Mouse (Mus musculus): ENCODE measurements around the gene Ddias. TPM values are rescaled to one million over a fixed set of nuclear protein-coding genes. Genes with fewer than 3 reads are reported as not detected.
A peak's percentile ranks its signal among the peaks of the same experiment; 100 is the strongest.

Gene Ddias
- polyA plus RNA-seq, 1 experiment from 2014 or later: 2.8 TPM

GRCm38 (mm10) chr7:92837907-92838306 lies 36.1 kb downstream of the Ddias start:
- peaks cover 4% of the 10 kb centered on the region; the same call in 1 of the 2 replicates for H3K36me3 ChIP-seq (ENCODE audit: control insufficient read depth, insufficient read depth)
- WGBS: 57% methylated on average over 3 of the region's 3 CpGs
- H3K9me3 ChIP-seq (ENCODE audit: control insufficient read depth): no peaks in the 10 kb centered on the region
- TF ChIP-seq CTCF (IDR thresholded peaks at IDR 0.05; ENCODE audit: low read depth): peak; percentile 21; the same call in 1 of the 2 replicates
- no peak overlapping the region for H3K9ac ChIP-seq (ENCODE audit: low read depth, low read length)
- no peak for ATAC-seq
- no peak overlapping the region for H3K27ac ChIP-seq (ENCODE audit: low read depth, low read length)
- no peaks in the 10 kb centered on the region for H3K27me3 ChIP-seq (replicated peaks; ENCODE audit: control insufficient read depth, insufficient read depth, low read length)
- no peak overlapping the region for H3K4me2 ChIP-seq (replicated peaks; ENCODE audit: low read depth)
- no peaks in the 10 kb centered on the region for H3K4me1 ChIP-seq (replicated peaks; ENCODE audit: control insufficient read depth, insufficient read depth, low read length)
- no peak overlapping the region for H3K4me3 ChIP-seq (ENCODE audit: low read depth, low read length)

- no peak overlapping the region for H3K4me2 ChIP-seq (replicated peaks; ENCODE audit: low read depth)
- H3K27me3 ChIP-seq (replicated peaks; ENCODE audit: control insufficient read depth, insufficient read depth, low read length): no peaks in the 10 kb centered on the region
- ATAC-seq: peak; percentile 29
- H3K9me3 ChIP-seq (ENCODE audit: control insufficient read depth): no peaks in the 10 kb centered on the region
- no peak overlapping the region for H3K27ac ChIP-seq (ENCODE audit: low read depth, low read length)
- WGBS: 77% methylated on average over 11 of the region's 11 CpGs
- no peaks in the 10 kb centered on the region for H3K4me1 ChIP-seq (replicated peaks; ENCODE audit: control insufficient read depth, insufficient read depth, low read length)
- no peak overlapping the region for H3K9ac ChIP-seq (ENCODE audit: low read depth, low read length)
- TF ChIP-seq CTCF (IDR thresholded peaks at IDR 0.05; ENCODE audit: low read depth): no peak
- no peak overlapping the region for H3K4me3 ChIP-seq (ENCODE audit: low read depth, low read length)
- H3K36me3 ChIP-seq (ENCODE audit: control insufficient read depth, insufficient read depth): peaks cover 10% of the 10 kb centered on the region; the same call in 1 of the 2 replicates
Measured at GRCm38 (mm10) chr7:92837226-92837625, 36.8 kb downstream of the Ddias start.

GRCm38 (mm10) chr7:92836447-92836846 lies 37.6 kb downstream of the Ddias start:
- TF ChIP-seq CTCF (IDR thresholded peaks at IDR 0.05; ENCODE audit: low read depth): no peak

GRCm38 (mm10) chr7:92834391-92834790 lies 39.7 kb downstream of the Ddias start:
- no peak overlapping the region for H3K4me3 ChIP-seq (ENCODE audit: low read depth, low read length)
- H3K9ac ChIP-seq (ENCODE audit: low read depth, low read length): no peak overlapping the region
- peaks cover 14% of the 10 kb centered on the region; the same call in 1 of the 2 replicates for H3K36me3 ChIP-seq (ENCODE audit: control insufficient read depth, insufficient read depth)
- no peak overlapping the region for H3K27ac ChIP-seq (ENCODE audit: low read depth, low read length)
- no peak for ATAC-seq
- no peak for TF ChIP-seq CTCF (IDR thresholded peaks at IDR 0.05; ENCODE audit: low read depth)
- H3K27me3 ChIP-seq (replicated peaks; ENCODE audit: control insufficient read depth, insufficient read depth, low read length): no peaks in the 10 kb centered on the region
- H3K9me3 ChIP-seq (ENCODE audit: control insufficient read depth): no peaks in the 10 kb centered on the region
- no peaks in the 10 kb centered on the region for H3K4me1 ChIP-seq (replicated peaks; ENCODE audit: control insufficient read depth, insufficient read depth, low read length)
- 73% methylated on average over 2 of the region's 2 CpGs for WGBS
- no peak overlapping the region for H3K4me2 ChIP-seq (replicated peaks; ENCODE audit: low read depth)

More at GRCm38 (mm10) chr7:92836447-92836846, 37.6 kb downstream of the Ddias start:
- Histone ChIP-seq H3K4me1 (replicated peaks; ENCODE audit: control insufficient read depth, insufficient read depth, low read length) (no peaks in the 10 kb centered on the region), H3K4me3 (ENCODE audit: low read depth, low read length) (no peak overlapping the region), H3K9me3 (ENCODE audit: control insufficient read depth) (no peaks in the 10 kb centered on the region), H3K4me2 (replicated peaks; ENCODE audit: low read depth) (no peak overlapping the region), H3K27me3 (replicated peaks; ENCODE audit: control insufficient read depth, insufficient read depth, low read length) (no peaks in the 10 kb centered on the region), H3K27ac (ENCODE audit: low read depth, low read length) (no peak overlapping the region), H3K9ac (ENCODE audit: low read depth, low read length) (no peak overlapping the region), H3K36me3 (ENCODE audit: control insufficient read depth, insufficient read depth) (peaks cover 10% of the 10 kb centered on the region; the same call in 1 of the 2 replicates)
- ATAC-seq: no peak
- 85% methylated on average over 3 of the region's 3 CpGs for WGBS

GRCm38 (mm10) chr7:92832395-92832794 lies 41.7 kb downstream of the Ddias start:
- Histone ChIP-seq H3K27ac (ENCODE audit: low read depth, low read length) (no peak overlapping the region), H3K4me1 (replicated peaks; ENCODE audit: control insufficient read depth, insufficient read depth, low read length) (no peaks in the 10 kb centered on the region), H3K9me3 (ENCODE audit: control insufficient read depth) (no peaks in the 10 kb centered on the region), H3K4me3 (ENCODE audit: low read depth, low read length) (no peak overlapping the region), H3K9ac (ENCODE audit: low read depth, low read length) (no peak overlapping the region), H3K36me3 (ENCODE audit: control insufficient read depth, insufficient read depth) (peaks cover 14% of the 10 kb centered on the region; the same call in 1 of the 2 replicates), H3K4me2 (replicated peaks; ENCODE audit: low read depth) (no peak overlapping the region), H3K27me3 (replicated peaks; ENCODE audit: control insufficient read depth, insufficient read depth, low read length) (no peaks in the 10 kb centered on the region)
- no peak for TF ChIP-seq CTCF (IDR thresholded peaks at IDR 0.05; ENCODE audit: low read depth)
- 89% methylated on average over 6 of the region's 6 CpGs for WGBS
- ATAC-seq: no peak

GRCm38 (mm10) chr7:92827981-92828380 lies 46.1 kb downstream of the Ddias start:
- no peaks in the 10 kb centered on the region for H3K27me3 ChIP-seq (replicated peaks; ENCODE audit: control insufficient read depth, insufficient read depth, low read length)
- H3K4me1 ChIP-seq (replicated peaks; ENCODE audit: control insufficient read depth, insufficient read depth, low read length): no peaks in the 10 kb centered on the region
- H3K4me3 ChIP-seq (ENCODE audit: low read depth, low read length): no peak overlapping the region
- TF ChIP-seq CTCF (IDR thresholded peaks at IDR 0.05; ENCODE audit: low read depth): peak; percentile 64
- no peak overlapping the region for H3K4me2 ChIP-seq (replicated peaks; ENCODE audit: low read depth)
- ATAC-seq: no peak
- no peak overlapping the region for H3K9ac ChIP-seq (ENCODE audit: low read depth, low read length)
- no peaks in the 10 kb centered on the region for H3K9me3 ChIP-seq (ENCODE audit: control insufficient read depth)
- H3K27ac ChIP-seq (ENCODE audit: low read depth, low read length): no peak overlapping the region
- H3K36me3 ChIP-seq (ENCODE audit: control insufficient read depth, insufficient read depth): peaks cover 27% of the 10 kb centered on the region; the same call in 1 of the 2 replicates
- 52% methylated on average over 3 of the region's 3 CpGs for WGBS

- Histone ChIP-seq H3K4me1 (replicated peaks; ENCODE audit: control insufficient read depth, insufficient read depth, low read length) (no peaks in the 10 kb centered on the region), H3K4me3 (ENCODE audit: low read depth, low read length) (no peak overlapping the region), H3K9me3 (ENCODE audit: control insufficient read depth) (no peaks in the 10 kb centered on the region), H3K27ac (ENCODE audit: low read depth, low read length) (no peak overlapping the region), H3K4me2 (replicated peaks; ENCODE audit: low read depth) (no peak overlapping the region), H3K9ac (ENCODE audit: low read depth, low read length) (no peak overlapping the region), H3K36me3 (ENCODE audit: control insufficient read depth, insufficient read depth) (peaks cover 20% of the 10 kb centered on the region; the same call in 1 of the 2 replicates), H3K27me3 (replicated peaks; ENCODE audit: control insufficient read depth, insufficient read depth, low read length) (no peaks in the 10 kb centered on the region)
- TF ChIP-seq CTCF (IDR thresholded peaks at IDR 0.05; ENCODE audit: low read depth): no peak
- 69% methylated on average over 3 of the region's 3 CpGs for WGBS
- no peak for ATAC-seq
Measured at GRCm38 (mm10) chr7:92826248-92826647, 47.8 kb downstream of the Ddias start.
